Mouse (Mus musculus) inflammation-experienced regulatory T-cells, adult 6 months (primary cell): ENCODE measurements around the gene App. TPM values are rescaled to one million over a fixed set of nuclear protein-coding genes. Genes with fewer than 3 reads are reported as not detected.

Experiments
- ATAC-seq: one replicate; pipeline ENCODE4 v1.8.0; 2017
- polyA plus RNA-seq, 3 experiments: library from polyadenylated mRNA; unstranded; fragments of 100-300 nt; shearing (Covaris generic); gene quantifications; one replicate each; pipeline ENCODE4 v1.2.1; 2017

App gene
- polyA plus RNA-seq, 3 experiments from 2014 or later: 0.17 to 0.48 (median 0.29) TPM

DNA sequence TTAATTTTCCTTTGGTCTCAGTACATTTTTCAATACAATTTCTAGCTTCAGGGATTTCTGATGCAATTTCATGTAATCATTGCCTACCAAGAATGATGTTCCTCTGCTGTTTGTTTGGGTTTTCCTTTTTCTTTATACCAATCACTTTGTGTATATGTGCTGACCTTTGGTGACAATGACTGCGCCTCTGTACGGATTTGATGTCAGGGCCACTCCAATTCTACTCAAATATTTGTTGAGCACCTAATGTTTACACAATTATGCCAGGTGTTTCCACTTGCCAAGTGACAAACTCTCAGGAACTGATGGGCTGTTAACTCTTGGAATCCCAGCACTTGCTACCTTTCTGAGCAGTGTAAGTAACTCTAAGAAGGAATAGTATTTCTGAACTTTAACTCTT, 98.2 kb downstream of the App start:
- no peak for ATAC-seq

DNA sequence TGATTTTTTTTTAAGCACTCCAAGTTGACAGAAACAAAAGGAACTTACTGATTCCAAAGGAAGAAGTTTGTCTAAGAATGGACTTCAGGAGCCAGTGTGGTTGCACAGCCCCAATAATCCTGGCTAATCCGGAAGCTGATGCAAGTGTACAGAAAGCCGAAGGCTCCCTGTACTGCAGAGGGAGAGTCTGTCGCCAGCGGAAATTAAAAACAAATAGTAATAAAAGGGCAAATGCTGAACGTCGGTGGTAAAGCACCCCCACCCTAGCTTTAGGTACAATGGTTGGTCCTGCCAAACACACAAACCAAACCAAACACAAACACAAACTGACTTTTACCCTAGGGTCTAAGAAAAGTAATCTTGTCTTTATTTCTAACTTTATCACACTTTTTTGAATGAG, 98.7 kb downstream of the App start:
- ATAC-seq: no peak

DNA sequence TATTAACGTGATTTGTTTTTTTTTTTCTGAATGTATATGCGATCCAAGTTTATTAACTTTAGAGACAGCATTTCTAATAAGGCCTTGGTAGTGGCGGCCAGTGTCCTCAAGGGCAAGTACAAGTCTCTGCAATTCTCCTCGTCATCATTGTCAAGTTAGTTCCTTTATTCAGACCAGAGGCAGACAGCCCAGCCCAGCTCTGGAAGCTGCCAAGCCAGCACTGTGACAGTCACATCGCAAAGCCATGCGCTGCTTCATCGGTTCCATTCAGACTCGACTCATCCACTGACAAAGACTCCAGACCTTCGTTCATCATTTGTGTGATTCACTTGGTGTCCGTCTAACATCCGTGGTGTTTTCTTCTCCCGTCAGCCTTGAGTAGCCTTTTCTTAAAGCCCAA, 100.9 kb downstream of the App start:
- no peak for ATAC-seq

DNA sequence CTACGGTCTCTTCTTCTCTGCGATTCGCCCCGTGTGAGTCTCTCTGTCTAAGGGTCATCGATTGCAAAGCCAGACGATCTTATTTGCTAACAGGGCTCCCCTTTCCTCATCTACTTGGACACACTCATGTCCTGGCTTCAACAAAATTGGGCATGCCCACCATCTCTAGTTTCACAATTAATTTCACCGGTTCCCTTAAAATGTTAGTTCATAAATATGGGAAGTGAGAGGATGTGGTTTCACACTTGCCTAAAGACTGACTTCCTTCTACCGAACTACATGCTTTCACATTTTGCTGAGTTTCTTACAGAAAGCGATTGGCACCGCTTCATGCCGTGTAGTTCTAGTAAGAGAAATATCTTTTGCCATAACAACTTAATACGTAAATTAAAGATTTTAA, 101.8 kb downstream of the App start:
- ATAC-seq: no peak

DNA sequence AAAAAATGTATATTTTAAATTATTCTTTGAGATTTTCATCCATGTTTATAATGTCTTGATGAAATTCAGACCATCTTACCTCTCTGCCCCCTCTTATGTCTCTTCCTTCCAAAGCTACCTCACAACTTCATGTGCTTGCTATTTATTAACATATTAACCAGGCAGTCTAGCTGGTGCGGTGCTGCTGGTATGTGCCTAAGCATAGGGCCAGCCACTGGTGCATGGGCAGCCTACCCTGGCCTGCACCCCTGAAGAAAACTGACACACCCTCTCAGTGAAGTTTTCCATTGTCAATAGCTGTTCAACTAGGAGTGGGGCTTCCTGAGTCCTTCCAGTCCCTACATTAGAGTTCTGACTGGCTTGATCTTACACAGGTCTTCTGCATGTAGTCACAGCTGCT, 102.3 kb downstream of the App start:
- no peak for ATAC-seq

DNA sequence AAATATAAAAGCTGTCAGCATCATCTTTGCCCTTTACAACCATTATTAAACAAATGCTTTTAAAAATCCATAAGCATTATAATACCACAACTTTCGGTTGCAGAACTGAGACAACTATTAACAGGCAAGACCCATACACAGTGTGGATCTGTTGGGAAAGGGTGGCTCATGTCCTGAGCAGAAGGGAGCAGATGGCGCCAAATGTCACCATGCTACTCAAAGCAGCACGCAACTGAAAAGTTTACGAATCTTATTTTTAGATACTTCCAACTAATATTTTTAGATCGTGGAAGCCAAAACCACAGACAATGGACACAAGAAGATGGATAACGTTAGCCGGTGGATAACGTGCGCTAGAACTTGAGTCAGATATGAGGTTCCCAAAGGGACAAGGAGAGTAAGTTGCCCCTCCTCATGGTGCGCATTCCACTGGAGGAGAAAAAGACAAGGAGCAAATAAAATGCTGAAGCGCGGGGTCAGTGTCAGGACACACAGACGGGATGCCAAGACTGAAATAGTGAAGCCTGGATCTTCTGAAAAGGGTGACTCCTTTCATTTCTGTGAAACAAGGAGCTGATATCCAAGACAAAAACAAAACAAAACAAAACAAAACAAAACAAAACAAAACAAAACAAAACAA, 106.2 kb downstream of the App start:
- no peak for ATAC-seq

DNA sequence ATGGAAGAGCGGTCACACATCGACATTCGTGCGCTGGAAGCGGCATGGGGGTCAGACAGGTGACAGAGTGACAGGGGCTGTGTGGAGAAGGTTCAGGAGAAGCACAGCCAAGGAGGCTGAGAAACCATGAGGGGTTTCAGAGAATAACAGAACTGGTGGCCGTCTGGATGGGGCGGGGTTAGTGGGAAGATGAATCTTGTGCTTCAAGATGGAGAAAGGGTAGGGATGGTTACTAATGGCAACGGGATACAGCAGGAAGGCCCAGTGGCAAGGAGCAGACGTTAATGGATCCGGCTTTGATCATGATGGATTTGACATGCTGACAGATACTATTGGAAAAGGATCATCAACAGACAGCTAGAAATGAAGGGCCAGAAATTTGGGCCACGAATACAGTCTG, 107.3 kb downstream of the App start:
- no peak for ATAC-seq

DNA sequence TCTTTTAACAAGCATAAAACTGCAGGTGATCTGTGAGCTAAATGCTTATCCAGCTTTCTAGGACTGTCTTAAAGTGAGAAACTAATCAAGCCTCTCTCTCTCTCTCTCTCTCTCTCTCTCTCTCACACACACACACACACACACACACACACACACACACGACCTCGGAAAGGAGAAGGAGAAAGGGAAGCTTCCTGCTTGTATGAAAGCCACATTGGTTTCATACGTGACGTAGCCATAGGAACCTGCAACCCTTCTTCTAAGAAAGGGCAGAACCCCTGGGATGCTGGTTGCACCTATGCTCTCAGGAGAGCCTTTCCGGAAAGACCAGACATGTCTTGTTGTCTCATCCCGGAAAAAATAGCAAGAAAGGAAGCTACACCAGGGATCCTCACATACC, 108.8 kb downstream of the App start:
- no peak for ATAC-seq

DNA sequence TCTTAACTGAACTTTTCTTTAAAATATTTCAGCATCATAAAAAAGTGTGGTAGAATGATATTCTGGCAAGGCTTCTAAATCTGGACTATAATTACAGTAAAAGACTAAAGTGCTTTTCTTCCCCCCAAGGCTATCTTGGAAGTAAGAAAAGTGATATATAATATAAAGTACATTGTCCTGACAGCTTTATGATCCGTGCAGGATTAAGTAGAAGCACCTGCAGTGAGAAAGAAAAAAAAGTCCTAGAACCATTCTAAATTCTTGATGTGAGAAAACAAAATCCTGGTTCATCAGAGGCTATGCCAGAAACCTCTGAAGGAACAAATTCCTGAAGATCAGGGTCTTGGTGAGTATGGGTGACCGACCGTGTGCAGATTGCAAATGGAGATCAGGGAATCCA, 110.8 kb downstream of the App start:
- no peak for ATAC-seq

DNA sequence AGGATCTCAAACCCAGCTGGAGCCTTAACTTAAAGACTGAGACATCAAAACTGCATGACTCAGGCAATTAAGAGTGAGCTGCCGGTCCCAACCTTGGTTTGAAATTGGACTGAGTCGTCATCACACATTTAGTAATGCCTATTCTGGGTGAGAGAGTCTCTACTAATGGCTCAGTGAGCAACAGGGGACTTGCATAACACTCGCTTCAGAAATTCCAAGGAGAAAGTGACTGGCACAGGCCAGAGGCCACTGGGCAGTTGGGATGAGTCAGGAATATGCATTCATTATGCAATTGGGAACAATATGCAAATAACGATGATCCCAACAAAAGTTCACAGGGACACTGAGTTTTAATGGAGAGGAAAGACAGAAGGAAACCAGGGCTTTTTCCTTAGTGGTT, 111.8 kb downstream of the App start:
- ATAC-seq: no peak

DNA sequence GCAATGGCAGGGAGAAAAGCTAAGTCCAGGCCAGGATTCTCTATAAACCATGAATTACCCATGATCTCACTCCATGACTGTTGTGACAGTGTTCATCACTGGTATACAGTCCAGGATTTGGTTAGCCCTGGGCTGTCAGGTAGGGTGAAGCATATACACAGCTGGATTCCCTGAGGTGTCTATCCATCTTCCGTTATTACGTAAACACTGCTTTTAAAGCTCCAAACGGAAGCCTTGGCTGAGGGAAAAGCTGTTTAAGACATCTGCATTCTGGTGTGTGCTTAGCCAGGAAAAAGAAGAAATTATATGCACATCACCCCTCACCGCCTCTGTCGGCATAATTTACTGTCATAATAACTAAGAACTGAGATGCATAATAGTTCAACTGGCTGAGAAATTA, 115.4 kb downstream of the App start:
- no peak for ATAC-seq

DNA sequence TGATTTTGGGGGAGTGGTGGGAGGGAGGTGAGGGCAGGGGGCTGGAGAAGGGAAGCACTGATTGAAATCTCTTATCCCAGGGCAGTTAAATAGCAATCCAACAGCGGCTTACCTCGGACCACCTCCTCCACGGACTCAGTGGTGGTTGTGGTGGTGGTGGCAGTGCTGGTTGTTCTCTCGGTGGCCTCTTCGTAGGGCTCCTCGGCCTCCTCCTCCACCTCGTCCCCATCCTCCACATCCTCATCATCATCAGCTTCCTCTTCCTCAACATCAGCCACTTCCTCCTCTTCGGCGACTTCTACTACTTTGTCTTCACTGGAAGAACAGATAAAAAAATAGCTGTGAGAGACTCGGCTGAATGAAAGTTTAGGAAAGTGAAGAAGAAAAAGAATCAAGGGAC, 117.4 kb downstream of the App start:
- no peak for ATAC-seq

DNA sequence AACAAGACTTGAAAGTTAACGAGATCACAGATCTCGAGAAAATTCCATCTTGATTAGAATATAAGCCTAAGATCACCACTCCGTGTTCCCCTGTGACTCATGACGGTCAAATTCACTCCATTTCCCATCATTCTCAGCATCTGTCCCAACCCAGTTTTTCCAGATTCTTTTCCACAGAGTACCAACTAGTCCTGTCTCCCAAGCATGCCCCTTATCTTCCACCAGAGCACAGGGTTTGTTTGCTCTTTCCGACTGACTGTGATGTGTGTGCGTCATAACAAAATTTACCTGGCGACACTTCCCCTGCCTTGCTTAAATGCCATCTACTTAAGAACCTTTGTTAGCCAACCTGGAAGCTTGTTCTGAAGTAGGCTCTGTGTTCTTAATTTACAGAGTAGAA, 119.6 kb downstream of the App start:
- ATAC-seq: no peak

DNA sequence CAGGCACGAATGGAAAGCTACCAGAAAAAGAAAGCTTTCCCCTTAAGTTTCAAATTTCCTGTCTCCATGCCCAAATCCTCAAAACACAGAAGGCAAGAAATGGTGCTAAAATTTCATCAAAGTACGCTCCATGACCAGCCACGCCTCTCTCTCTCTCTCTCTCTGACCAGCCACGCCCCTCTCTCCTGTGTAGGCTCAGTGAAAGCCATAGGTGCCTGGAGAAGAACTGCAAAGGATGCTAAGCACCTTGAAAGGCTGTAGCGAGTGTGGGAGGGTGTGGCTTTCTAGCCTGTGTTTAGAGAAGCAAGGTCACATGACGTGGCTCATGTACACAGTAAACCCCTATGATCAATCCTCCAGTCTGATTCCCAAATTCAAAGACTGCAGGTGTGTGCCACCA, 126.3 kb downstream of the App start:
- no peak for ATAC-seq

DNA sequence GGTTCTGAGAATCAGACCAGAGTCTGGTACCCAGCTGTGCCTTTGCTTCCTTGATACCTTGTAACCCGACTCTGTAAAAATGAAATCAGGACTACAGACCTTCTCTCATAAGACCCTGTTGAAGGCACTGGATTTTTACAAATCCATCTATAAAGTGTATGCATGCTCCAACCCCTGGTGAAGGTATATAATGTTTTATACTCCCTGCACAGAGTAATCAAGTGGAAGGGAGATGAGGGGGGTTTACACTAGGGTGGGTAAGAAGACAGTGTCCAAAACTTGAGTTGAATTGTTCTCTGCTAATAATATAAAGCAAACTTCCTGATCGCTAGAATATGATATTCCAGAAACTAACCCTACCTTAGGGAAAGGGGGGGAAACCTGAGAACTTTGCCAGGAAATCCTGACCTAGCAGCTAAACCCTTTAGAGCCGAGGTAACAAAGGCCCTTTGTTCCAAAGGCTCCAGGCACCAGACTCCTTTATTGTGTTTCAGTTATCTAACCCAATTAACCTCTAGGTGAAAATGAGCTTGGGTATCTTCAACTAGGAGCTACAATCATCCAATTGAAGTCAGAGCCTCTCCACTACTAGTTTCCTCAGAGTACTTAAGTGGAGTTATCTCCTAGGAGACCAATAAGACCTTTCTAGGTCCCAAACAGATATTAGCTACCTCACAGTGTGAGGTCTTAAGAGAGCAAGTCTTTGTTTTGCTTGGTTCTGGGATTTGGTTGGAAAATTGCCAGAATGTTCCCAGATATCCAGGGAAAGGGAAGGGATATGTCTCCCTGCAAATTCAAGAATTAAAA, 132.2 kb downstream of the App start:
- ATAC-seq: no peak

DNA sequence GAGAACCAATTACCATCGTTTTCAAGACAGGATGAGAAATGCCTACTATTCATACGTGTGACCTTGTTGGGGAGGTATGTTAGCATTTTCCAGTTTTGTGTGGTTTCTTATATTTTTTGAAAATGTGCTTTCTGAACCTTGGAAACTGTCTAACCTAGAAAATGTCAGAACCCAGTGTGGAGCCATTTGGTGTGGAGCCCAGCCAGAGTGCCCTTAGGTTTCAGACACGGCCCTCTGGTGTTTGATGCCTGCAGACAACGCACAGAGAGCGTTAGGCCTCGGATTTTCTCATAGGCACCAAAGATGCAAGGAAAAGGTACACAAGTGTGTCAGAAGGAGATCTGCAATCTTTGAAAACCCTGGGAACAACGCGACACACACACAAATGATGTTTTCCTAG, 134.8 kb downstream of the App start:
- ATAC-seq: no peak

DNA sequence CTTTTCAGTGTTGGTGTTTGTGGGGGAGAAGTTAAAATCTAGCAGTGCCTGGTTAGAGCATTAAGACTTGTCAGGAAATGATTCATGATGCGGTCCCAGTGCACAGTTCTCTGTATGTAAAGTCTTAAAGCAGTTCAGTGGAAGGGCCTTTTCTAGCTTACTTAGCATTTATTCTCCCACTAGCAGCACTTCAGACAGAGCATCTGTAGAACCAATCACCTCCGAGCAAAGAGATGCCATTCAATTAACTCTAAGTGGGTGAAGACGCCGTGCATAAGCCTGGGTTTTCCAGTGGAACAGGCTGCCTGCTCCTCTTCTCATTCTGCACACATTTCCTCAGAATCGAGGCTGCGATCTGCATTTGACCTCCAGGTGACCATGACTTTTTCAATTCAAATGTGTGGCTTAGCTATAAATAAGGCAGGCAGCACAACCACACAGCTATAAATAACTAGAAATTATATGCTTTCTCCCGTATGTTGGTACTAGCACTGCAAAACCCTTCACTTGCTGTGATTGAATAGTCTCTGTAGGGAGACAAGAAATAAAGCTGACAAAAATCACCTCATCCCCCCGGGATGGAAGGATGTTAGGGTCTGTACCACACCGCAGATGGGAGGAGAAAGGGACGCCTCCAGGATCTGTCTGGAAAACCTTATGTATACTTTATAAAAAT, 135.5 kb downstream of the App start:
- no peak for ATAC-seq

DNA sequence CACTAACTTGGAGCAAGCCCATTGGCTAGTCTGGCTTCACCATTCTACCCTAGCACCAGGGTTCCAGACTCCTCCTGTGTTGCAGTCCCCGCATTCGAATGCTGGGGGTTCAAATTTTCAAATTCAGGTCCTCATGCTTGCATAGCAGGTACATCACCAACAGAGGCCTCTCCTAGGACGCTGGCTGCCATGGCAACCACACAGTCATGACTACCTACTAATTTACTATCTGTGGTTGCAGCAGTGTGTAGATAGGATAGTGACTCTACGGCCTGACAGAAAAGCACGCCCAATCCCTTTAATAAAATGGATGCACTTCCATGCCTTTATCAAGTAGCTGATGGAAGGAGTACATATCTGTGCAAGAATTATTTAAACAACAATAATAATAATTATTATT, 137.8 kb downstream of the App start:
- no peak for ATAC-seq

DNA sequence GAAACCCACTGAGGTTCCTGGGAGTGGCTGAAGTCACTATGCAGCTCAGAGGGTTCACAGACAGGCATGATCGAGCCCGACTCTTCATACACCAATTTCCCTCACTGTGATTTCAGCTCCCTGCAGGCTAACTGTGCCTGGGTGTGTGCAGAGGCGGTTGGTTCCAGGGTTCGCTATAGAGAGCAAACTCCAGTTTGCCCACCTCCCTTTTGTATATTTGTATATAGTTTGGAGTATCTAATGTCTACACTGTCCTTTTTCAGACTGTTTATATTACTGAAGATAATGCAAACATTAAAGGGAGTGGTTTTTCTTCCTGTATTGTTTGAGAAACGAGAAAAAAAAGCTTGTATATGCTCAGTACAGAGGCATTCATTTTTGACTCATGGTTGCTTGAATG, 139.8 kb downstream of the App start:
- no peak for ATAC-seq

DNA sequence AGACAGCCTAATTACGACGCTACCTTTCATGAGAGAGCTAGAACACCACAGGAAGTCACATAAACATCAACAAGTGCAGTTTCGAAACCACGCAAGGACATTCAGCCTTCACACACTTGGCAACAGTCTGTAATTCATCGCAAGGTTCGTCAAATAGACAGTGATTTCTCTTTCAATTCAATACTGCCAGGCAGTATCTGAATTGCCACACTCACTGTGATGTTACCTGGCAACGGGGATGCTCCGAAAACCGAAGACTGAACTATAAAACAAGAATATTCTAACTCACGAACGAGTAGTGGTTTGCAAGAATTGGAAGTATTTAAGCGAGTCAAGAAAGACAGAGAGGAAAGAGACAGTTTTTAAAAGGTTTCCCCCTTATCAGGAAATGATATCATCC, 142.8 kb downstream of the App start:
- ATAC-seq: no peak

DNA sequence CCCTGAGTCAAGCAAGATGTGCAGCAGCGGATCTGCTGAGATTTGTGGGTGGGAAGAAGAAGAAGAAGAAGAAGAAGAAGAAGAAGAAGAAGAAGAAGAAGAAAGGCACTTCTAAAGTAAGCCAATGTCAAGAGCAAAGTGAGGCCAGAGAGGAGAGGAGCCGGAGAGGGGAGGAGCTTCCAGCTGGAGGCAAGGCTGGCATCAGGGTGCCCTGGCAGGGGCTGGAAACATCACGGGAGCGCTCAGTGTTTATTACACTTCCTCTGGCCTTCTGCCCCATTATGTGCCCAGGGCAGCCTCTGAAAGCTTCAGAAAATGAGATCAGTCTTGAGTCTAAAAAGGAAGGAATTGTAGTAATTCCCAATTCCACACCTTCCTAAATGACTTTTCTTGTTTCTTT, 145.2 kb downstream of the App start:
- ATAC-seq: no peak

DNA sequence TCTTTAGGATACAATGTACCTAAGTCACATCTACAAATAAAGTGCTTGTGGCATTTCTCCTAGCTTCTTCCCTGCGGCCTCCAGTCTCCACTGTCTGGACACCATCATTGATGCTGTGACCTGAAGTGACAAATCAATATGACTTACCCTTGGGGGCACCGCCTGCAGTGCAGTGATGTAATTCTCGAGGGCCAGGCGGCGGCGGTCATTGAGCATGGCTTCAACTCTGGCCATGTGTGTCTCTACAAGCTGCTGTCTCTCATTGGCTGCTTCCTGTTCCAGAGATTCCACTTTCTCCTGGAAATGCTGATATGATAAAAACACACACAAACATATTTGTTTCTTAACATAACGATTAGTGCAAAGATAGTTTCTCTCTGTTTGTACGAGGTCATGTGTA, 148.9 kb downstream of the App start:
- ATAC-seq: no peak

DNA sequence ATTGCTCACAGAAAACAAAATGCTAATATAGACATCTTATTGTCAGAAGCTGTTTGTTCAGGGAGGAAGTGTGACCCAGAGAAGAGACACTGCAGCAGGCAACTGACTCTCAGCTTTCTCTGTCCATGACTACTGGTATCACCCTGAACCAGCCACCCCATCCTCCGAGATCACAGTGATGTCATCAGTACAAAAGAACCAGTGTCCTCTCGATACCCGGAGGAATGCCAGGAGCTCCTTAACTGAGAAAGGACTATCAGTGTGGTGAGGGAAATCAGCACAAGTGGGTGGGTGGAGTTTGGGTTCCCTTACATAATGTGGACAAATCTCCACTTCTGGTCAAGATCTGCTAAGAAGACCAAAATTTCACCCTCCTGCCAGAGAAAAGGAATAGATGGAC, 150.5 kb downstream of the App start:
- no peak for ATAC-seq

DNA sequence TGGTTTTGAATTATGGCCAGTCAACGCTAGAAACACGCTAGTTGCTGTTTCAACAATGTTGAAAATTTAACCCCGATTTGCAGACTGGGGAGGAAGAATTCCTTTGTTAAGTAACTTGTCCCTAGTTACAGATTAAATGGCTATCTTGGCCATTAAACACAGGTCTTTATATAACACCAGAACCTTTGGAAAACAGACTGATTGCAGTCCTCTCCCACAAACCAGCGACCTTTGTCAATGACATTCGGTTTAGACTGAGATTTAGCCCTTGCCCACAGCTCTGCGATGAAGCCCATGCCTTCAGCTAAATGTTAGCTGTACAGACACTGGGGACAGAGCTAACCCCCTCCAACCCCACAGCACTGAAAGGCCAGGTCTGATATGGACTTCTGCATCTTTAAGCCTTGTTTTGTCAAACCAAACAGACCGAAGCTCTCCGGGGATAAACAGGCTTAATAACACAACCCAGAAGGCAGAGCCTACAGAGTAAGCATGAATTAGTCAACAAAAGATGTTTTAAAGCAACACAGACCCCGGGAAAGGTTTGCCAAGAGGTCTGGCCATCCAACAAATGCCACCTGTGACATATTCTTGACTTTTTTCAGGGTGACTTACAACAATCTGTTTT, 152.8 kb downstream of the App start:
- no peak for ATAC-seq
